Mouse (Mus musculus) layer of hippocampus, postnatal 25 days (tissue): ENCODE results near the gene Dgat2. TPM values are rescaled to one million over a fixed set of nuclear protein-coding genes. Genes with fewer than 3 reads are reported as not detected.
A peak's percentile ranks its signal among the peaks of the same experiment; 100 is the strongest.

ENCODE experiments used
- DNase-seq, 2 experiments: peaks; one replicate each; pipeline ENCODE4 v3.0.0; 2022; ENCODE audit warnings: mixed read lengths in 2 of 2, low spot score in 1 of 2; ENCODE audit errors: extremely low spot score in 1 of 2
- total RNA-seq, 2 experiments: library from RNA; stranded (reverse); gene quantifications; 2 replicates each; pipeline ENCODE4 v1.2.3; 2021

Gene Dgat2
- total RNA-seq, 2 experiments from 2014 or later, result 100 to 121 TPM

GRCm38 (mm10) chr7:99141919-99142606, 40.5 kb downstream of the Dgat2 start:
- DNase-seq, result no peak

GRCm38 (mm10) chr7:99140984-99141918, 41.3 kb downstream of the Dgat2 start, which contains the start of gene Uvrag:
Uvrag (minus strand) TSS chr7:99141141.
- peak; percentile 97 to 99 for DNase-seq

GRCm38 (mm10) chr7:99140511-99140910, 42.0 kb downstream of the Dgat2 start:
- DNase-seq, result no peak

GRCm38 (mm10) chr7:99139841-99140491, 42.6 kb downstream of the Dgat2 start:
- DNase-seq, result no peak

- DNase-seq, result no peak
Measured at GRCm38 (mm10) chr7:99137541-99137940, 45.0 kb downstream of the Dgat2 start.

GRCm38 (mm10) chr7:99136789-99137188, 45.7 kb downstream of the Dgat2 start:
- no peak for DNase-seq

GRCm38 (mm10) chr7:99133811-99134402, 48.6 kb downstream of the Dgat2 start:
- no peak for DNase-seq

- DNase-seq, result no peak
Measured at GRCm38 (mm10) chr7:99132597-99132996, 49.9 kb downstream of the Dgat2 start.

- DNase-seq, result no peak
Measured at GRCm38 (mm10) chr7:99131819-99132353, 50.6 kb downstream of the Dgat2 start.

- DNase-seq, result no peak
Measured at GRCm38 (mm10) chr7:99128965-99129364, 53.6 kb downstream of the Dgat2 start.

GRCm38 (mm10) chr7:99128020-99128950, 54.2 kb downstream of the Dgat2 start:
- no peak for DNase-seq

- no peak for DNase-seq
Measured at GRCm38 (mm10) chr7:99126057-99126456, 56.5 kb downstream of the Dgat2 start.

GRCm38 (mm10) chr7:99122651-99123050, 59.9 kb downstream of the Dgat2 start:
- no peak for DNase-seq

- no peak for DNase-seq
Measured at GRCm38 (mm10) chr7:99120865-99121521, 61.5 kb downstream of the Dgat2 start.

GRCm38 (mm10) chr7:99120082-99120481, 62.4 kb downstream of the Dgat2 start:
- no peak for DNase-seq

- DNase-seq, result no peak
Measured at GRCm38 (mm10) chr7:99116781-99117180, 65.7 kb downstream of the Dgat2 start.

GRCm38 (mm10) chr7:99114006-99114726, 68.4 kb downstream of the Dgat2 start:
- DNase-seq, result no peak

GRCm38 (mm10) chr7:99107566-99107965, 75.0 kb downstream of the Dgat2 start:
- no peak for DNase-seq
